Mouse (Mus musculus): Measurements from ENCODE around the gene Myh10. TPM values are rescaled to one million over a fixed set of nuclear protein-coding genes. Genes with fewer than 3 reads are reported as not detected.

The Myh10 gene
- polyA plus RNA-seq, 1 experiment = 20.9 TPM

DNA sequence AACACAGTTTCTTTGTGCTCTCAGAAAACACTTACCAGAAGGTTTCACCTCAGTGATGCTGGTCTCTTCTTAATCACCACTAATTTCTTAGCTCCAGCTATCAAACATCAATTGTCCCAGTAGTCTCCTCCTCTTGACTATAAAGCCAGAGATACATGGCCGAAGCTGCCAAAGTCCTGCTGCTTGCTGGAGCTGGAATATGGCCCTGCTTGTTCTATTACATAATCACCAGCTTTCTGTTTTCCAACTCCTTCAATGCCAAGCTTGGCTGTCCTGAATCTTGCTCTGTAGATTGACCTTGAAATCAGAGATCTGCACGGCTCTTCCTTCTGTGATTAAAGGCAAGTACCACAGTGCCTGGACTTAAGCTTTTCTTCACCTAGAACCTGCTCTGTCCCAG, 39.8 kb upstream of the Myh10 start:
- no peak overlapping the region for H3K4me3 ChIP-seq
- H3K36me3 ChIP-seq (ENCODE audit: control insufficient read depth, insufficient read depth) = no peaks in the 10 kb centered on the region
- H3K4me2 ChIP-seq (ENCODE audit: low read depth) = no peak overlapping the region
- no peaks in the 10 kb centered on the region for H3K79me2 ChIP-seq (ENCODE audit: control insufficient read depth, insufficient read depth)
- no peak overlapping the region for H3ac ChIP-seq (ENCODE audit: control insufficient read depth, insufficient read length)
- TF ChIP-seq SRF (IDR thresholded peaks at IDR 0.05; ENCODE audit: control insufficient read depth, insufficient read length, low read depth) (no peak), TCF12 (IDR thresholded peaks at IDR 0.05; ENCODE audit: insufficient read depth, poor library complexity, severe bottlenecking) (no peak), TCF3 (IDR thresholded peaks at IDR 0.05; ENCODE audit: insufficient read length, low read depth) (no peak), MYOG (IDR thresholded peaks at IDR 0.05; ENCODE audit: control insufficient read depth in 1 of 3, insufficient read depth in 1 of 3, insufficient read length in 2 of 3, low read depth in 2 of 3) (no peak), POLR2A (IDR thresholded peaks at IDR 0.05; ENCODE audit: insufficient read length, low read depth) (no peak), MAX (IDR thresholded peaks at IDR 0.05; ENCODE audit: low read depth) (no peak), E2F4 (IDR thresholded peaks at IDR 0.05; ENCODE audit: insufficient read depth) (no peak), POLR2AphosphoS2 (IDR thresholded peaks at IDR 0.05; ENCODE audit: insufficient read length, low read depth) (no peak), CEBPB (IDR thresholded peaks at IDR 0.05; ENCODE audit: insufficient read depth, poor library complexity, severe bottlenecking) (no peak), USF1 (IDR thresholded peaks at IDR 0.05; ENCODE audit: low read depth) (no peak), REST (IDR thresholded peaks at IDR 0.05; ENCODE audit: insufficient read depth, insufficient read length) (no peak), MYOD1 (IDR thresholded peaks at IDR 0.05; ENCODE audit: control insufficient read depth in 1 of 3, insufficient read length in 2 of 3, low read depth in 2 of 3) (no peak)
- no peaks in the 10 kb centered on the region for H3K27me3 ChIP-seq (ENCODE audit: control insufficient read depth, insufficient read depth, insufficient read length)

DNA sequence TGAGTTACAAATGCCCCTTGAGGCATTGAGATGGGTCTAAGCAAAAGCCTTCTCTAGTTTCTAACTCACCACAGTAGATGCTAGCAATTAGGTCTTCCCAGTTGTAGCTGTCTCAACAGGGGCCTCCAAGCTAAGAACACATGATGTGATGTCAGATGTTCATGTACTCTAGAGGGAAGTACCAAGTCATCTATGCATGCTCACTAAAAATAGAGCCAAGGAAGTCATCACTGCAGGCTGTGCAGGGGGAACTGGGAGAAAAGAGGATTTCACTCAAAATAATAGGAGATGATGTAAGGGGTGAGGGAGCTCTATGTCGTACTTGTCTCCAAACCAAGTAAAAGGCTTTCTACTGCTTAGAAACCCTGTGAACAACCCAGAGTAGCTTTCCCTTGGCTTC, 35.8 kb upstream of the Myh10 start:
- TF ChIP-seq POLR2A (IDR thresholded peaks at IDR 0.05; ENCODE audit: insufficient read length, low read depth) (no peak), USF1 (IDR thresholded peaks at IDR 0.05; ENCODE audit: low read depth) (no peak)
- H3K27me3 ChIP-seq (ENCODE audit: control insufficient read depth, insufficient read depth, insufficient read length) = no peaks in the 10 kb centered on the region
- H3K36me3 ChIP-seq (ENCODE audit: control insufficient read depth, insufficient read depth) = no peaks in the 10 kb centered on the region
- H3K4me3 ChIP-seq = no peak overlapping the region
- H3K79me2 ChIP-seq (ENCODE audit: control insufficient read depth, insufficient read depth) = no peaks in the 10 kb centered on the region
- H3K4me2 ChIP-seq (ENCODE audit: low read depth) = no peak overlapping the region
- H3ac ChIP-seq (ENCODE audit: control insufficient read depth, insufficient read length) = no peak overlapping the region

DNA sequence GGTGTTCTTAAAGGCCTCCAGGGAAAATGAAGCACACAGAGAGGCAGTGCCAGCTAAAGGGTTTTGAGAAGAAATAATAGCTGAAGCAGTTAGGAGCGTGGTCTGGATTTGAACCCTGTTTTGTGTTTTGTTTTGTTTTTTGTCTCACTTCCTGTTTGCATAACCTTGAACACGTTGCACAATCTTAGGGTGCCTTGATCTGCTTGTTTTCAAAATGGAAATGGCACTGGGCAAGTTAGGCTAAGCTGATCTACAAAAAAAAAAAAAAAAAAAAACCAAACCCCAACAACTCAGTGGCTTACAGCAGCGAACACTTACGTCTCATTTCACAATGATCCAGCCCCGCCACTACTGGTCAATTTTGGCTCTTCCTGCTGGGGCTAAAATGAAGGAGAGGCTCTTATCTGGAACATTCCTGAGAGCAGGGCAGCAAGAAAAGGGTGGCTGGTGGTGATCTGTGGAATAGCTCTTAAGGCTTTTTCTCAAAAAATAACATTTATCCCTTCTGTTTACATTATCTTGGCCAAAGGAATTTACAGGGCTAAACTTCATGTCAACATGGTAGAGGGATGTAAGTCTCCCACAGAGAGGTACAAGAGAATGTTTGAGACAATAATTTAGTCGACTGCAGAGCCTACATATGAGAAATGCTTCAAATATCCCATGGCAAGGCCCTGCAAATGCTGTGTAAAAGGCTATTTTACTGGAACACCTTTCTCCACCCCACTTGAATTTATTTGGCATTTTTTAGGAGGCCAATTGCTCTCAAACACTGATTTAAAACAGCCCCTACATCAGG, 34.3 kb upstream of the Myh10 start:
- no peak overlapping the region for H3K4me3 ChIP-seq
- TF ChIP-seq REST (IDR thresholded peaks at IDR 0.05; ENCODE audit: insufficient read depth, insufficient read length) = no peak
- TF ChIP-seq MYOG (IDR thresholded peaks at IDR 0.05; ENCODE audit: control insufficient read depth in 1 of 3, insufficient read depth in 1 of 3, insufficient read length in 2 of 3, low read depth in 2 of 3) = no peak
- TF ChIP-seq CEBPB (IDR thresholded peaks at IDR 0.05; ENCODE audit: insufficient read depth, poor library complexity, severe bottlenecking) = no peak
- TF ChIP-seq USF1 (IDR thresholded peaks at IDR 0.05; ENCODE audit: low read depth) = no peak
- TF ChIP-seq POLR2A (IDR thresholded peaks at IDR 0.05; ENCODE audit: insufficient read length, low read depth) = no peak
- no peak for TF ChIP-seq MYOD1 (IDR thresholded peaks at IDR 0.05; ENCODE audit: control insufficient read depth in 1 of 3, insufficient read length in 2 of 3, low read depth in 2 of 3)
- TF ChIP-seq TCF3 (IDR thresholded peaks at IDR 0.05; ENCODE audit: insufficient read length, low read depth) = no peak
- no peak for TF ChIP-seq POLR2AphosphoS2 (IDR thresholded peaks at IDR 0.05; ENCODE audit: insufficient read length, low read depth)
- no peak for TF ChIP-seq SRF (IDR thresholded peaks at IDR 0.05; ENCODE audit: control insufficient read depth, insufficient read length, low read depth)
- no peaks in the 10 kb centered on the region for H3K79me2 ChIP-seq (ENCODE audit: control insufficient read depth, insufficient read depth)
- no peaks in the 10 kb centered on the region for H3K27me3 ChIP-seq (ENCODE audit: control insufficient read depth, insufficient read depth, insufficient read length)
- H3K4me2 ChIP-seq (ENCODE audit: low read depth) = no peak overlapping the region
- H3ac ChIP-seq (ENCODE audit: control insufficient read depth, insufficient read length) = no peak overlapping the region
- no peaks in the 10 kb centered on the region for H3K36me3 ChIP-seq (ENCODE audit: control insufficient read depth, insufficient read depth)

DNA sequence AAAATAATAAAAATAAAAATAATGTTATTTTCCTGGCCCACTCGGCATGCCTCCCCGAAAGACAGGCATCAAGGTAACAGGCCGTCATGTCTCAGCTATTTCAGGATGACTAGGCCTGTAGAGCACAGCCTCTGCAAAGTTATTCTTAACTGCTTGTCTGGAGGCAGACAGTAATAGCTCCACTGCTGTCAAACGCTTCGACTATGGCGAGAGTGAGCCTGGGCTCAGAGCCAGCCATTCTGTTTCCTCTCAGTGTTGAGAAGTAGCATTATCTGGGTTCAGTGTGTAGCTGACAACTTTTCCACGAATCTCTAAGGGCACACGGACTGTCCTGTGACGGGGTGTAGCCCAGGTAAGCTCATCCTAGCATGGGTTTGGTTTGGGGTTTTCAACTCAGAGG, 33.5 kb upstream of the Myh10 start:
- Histone ChIP-seq H3K79me2 (ENCODE audit: control insufficient read depth, insufficient read depth) (no peaks in the 10 kb centered on the region), H3K36me3 (ENCODE audit: control insufficient read depth, insufficient read depth) (no peaks in the 10 kb centered on the region), H3ac (ENCODE audit: control insufficient read depth, insufficient read length) (no peak overlapping the region), H3K4me2 (ENCODE audit: low read depth) (no peak overlapping the region), H3K4me3 (no peak overlapping the region), H3K27me3 (ENCODE audit: control insufficient read depth, insufficient read depth, insufficient read length) (no peaks in the 10 kb centered on the region)
- TF ChIP-seq REST (IDR thresholded peaks at IDR 0.05; ENCODE audit: insufficient read depth, insufficient read length) (no peak), TCF3 (IDR thresholded peaks at IDR 0.05; ENCODE audit: insufficient read length, low read depth) (no peak), SRF (IDR thresholded peaks at IDR 0.05; ENCODE audit: control insufficient read depth, insufficient read length, low read depth) (no peak), MYOG (IDR thresholded peaks at IDR 0.05; ENCODE audit: control insufficient read depth in 1 of 3, insufficient read depth in 1 of 3, insufficient read length in 2 of 3, low read depth in 2 of 3) (no peak), POLR2AphosphoS2 (IDR thresholded peaks at IDR 0.05; ENCODE audit: insufficient read length, low read depth) (no peak), MAX (IDR thresholded peaks at IDR 0.05; ENCODE audit: low read depth) (no peak), USF1 (IDR thresholded peaks at IDR 0.05; ENCODE audit: low read depth) (no peak), E2F4 (IDR thresholded peaks at IDR 0.05; ENCODE audit: insufficient read depth) (no peak), TCF12 (IDR thresholded peaks at IDR 0.05; ENCODE audit: insufficient read depth, poor library complexity, severe bottlenecking) (no peak)

DNA sequence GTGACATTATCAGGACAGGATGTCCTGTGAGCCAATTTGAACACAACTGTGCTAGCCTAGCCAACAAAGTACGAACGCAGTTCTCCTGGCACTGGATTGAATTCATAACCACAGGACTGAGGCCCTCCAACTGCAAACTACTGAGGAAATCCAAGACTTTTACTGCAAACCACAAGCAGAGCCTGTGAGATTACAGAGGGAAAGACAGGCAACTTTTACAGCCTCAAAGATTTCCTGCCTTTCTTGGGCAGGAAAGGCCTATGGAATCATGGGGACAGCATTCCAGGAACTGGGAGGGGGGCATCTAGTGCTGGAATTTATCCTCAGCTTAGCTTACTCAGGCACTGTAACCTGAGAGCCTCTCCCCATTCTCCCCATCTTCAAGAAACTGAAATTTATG, 26.0 kb upstream of the Myh10 start:
- H3K27me3 ChIP-seq (ENCODE audit: control insufficient read depth, insufficient read depth, insufficient read length) = no peaks in the 10 kb centered on the region
- H3K36me3 ChIP-seq (ENCODE audit: control insufficient read depth, insufficient read depth) = no peaks in the 10 kb centered on the region
- H3K4me2 ChIP-seq (ENCODE audit: low read depth) = peak overlapping the region; percentile 26
- H3K4me3 ChIP-seq = no peak overlapping the region
- H3K79me2 ChIP-seq (ENCODE audit: control insufficient read depth, insufficient read depth) = no peaks in the 10 kb centered on the region
- no peak overlapping the region for H3ac ChIP-seq (ENCODE audit: control insufficient read depth, insufficient read length)
- TF ChIP-seq CEBPB (IDR thresholded peaks at IDR 0.05; ENCODE audit: insufficient read depth, poor library complexity, severe bottlenecking) (no peak), MYOD1 (IDR thresholded peaks at IDR 0.05; ENCODE audit: control insufficient read depth in 1 of 3, insufficient read length in 2 of 3, low read depth in 2 of 3) (peak in 1 of 3 experiments; percentile 37)

Data from myocyte (in vitro differentiated cells).